Mouse (Mus musculus) monocyte, adult 5-6 weeks (primary cell): ENCODE measurements at regions not wholly inside any gene's neighbourhood (a gene's known extent, or its start where the extent isn't known, plus 50 kb on each side); places are given as distances from the start of the nearest gene placed in this dataset.

Experiments used
- ATAC-seq: fragments of 153-309, 156-312 bp; replicated peaks from 2 replicates; pipeline ENCODE4 v1.8.0; 2017; ENCODE audit warnings: mild to moderate bottlenecking; ENCODE audit not compliant: low TSS enrichment, insufficient number of reproducible peaks, severe bottlenecking, poor library complexity, low FRiP score

- ATAC-seq: peak; percentile 96
Observed at GRCm38 (mm10) chr15:85634322-85635141, 52.3 kb upstream of the Wnt7b start.

- ATAC-seq: no peak
Observed at GRCm38 (mm10) chr15:85635425-85635824, 53.2 kb upstream of the Wnt7b start.

- no peak for ATAC-seq
Observed at GRCm38 (mm10) chr15:85639566-85639965, 57.3 kb upstream of the Wnt7b start.

- no peak for ATAC-seq
Observed at GRCm38 (mm10) chr15:85641120-85642080, 59.1 kb upstream of the Wnt7b start.

- no peak for ATAC-seq
Observed at GRCm38 (mm10) chr15:85645396-85645795, 63.1 kb upstream of the Wnt7b start.

GRCm38 (mm10) chr15:85645971-85646638 is 63.8 kb upstream of the Wnt7b start:
- peak; percentile 27 for ATAC-seq

GRCm38 (mm10) chr15:85646639-85647277 is 64.5 kb upstream of the Wnt7b start:
- ATAC-seq: peak; percentile 27; the same call in 1 of the 2 replicates

GRCm38 (mm10) chr15:85647593-85647992 is 65.3 kb upstream of the Wnt7b start:
- no peak for ATAC-seq

GRCm38 (mm10) chr15:85650241-85650640 is 68.0 kb upstream of the Wnt7b start:
- no peak for ATAC-seq

- no peak for ATAC-seq
Observed at GRCm38 (mm10) chr15:85651718-85652420, 69.6 kb upstream of the Wnt7b start.

GRCm38 (mm10) chr15:85652431-85652830 is 70.2 kb upstream of the Wnt7b start:
- no peak for ATAC-seq

- ATAC-seq: no peak
Observed at GRCm38 (mm10) chr15:85652871-85653337, 70.6 kb upstream of the Wnt7b start.

- ATAC-seq: peak; percentile 59
Observed at GRCm38 (mm10) chr15:85653421-85654401, 71.4 kb upstream of the Wnt7b start.

- no peak for ATAC-seq
Observed at GRCm38 (mm10) chr15:85654791-85655190, 72.5 kb upstream of the Wnt7b start.

GRCm38 (mm10) chr15:85655751-85656167 is 73.5 kb upstream of the Wnt7b start:
- no peak for ATAC-seq

GRCm38 (mm10) chr15:85656852-85657251 is 74.6 kb upstream of the Wnt7b start:
- no peak for ATAC-seq
